18 mouse cellular contexts compared by ENCODE assay signal in genomic region chr4:44620241-44620640, GRCm38 (mm10).
DNase-seq lines count a peak whose midpoint lies in the region; ATAC-seq and TF ChIP-seq lines count a peak whose summit lies in the region.
"Had no signal": no experiment of that assay in that cellular context is flagged by ENCODE, and none has a peak within 500 bp of the region (broad histone marks: within the 10 kb centered on the region; RNA-seq: fewer than 3 reads in every experiment).

No protein-coding gene starts in this region.

- no peaks in the 10 kb centered on the region for H3K27me3 ChIP-seq in intestine, postnatal 0 days (replicated peaks; ENCODE audit: control insufficient read depth, insufficient read depth, low read length)
- no peaks in the 10 kb centered on the region for H3K27me3 ChIP-seq in intestine, embryonic 15.5 days (replicated peaks)
- H3K27me3 ChIP-seq in midbrain, embryonic 11.5 days (ENCODE audit: control insufficient read depth, insufficient read depth, low read length) = no peaks in the 10 kb centered on the region
- H3K27me3 ChIP-seq in midbrain, embryonic 15.5 days (replicated peaks) = no peaks in the 10 kb centered on the region
- H3K27me3 ChIP-seq in MEL (ENCODE audit: control insufficient read depth in 1 of 2, insufficient read depth in 2 of 2, low read length in 2 of 2) = no peaks in the 10 kb centered on the region; a peak in 1 of 4 replicates
- H3K27me3 ChIP-seq: embryonic facial prominence, embryonic 13.5 days; hindbrain, embryonic 12.5 days; lung, embryonic 15.5 days had no signal

- H3K79me2 ChIP-seq in MEL (ENCODE audit: control insufficient read depth, insufficient read depth, low read length, poor library complexity) = no peaks in the 10 kb centered on the region

- no peak overlapping the region for H3K4me3 ChIP-seq in intestine, postnatal 0 days (ENCODE audit: low read depth, low read length)
- H3K4me3 ChIP-seq in intestine, embryonic 15.5 days (replicated peaks) = no peak overlapping the region
- H3K4me3 ChIP-seq in midbrain, embryonic 11.5 days (ENCODE audit: low read depth, low read length) = no peak overlapping the region
- no peak overlapping the region for H3K4me3 ChIP-seq in midbrain, embryonic 15.5 days
- no peak overlapping the region for H3K4me3 ChIP-seq in MEL (ENCODE audit: control insufficient read depth in 1 of 2, insufficient read depth in 1 of 2, low read depth in 2 of 2, low read length in 2 of 2)
- H3K4me3 ChIP-seq: embryonic facial prominence, embryonic 13.5 days; hindbrain, embryonic 12.5 days; lung, embryonic 15.5 days had no signal

- H3K4me2 ChIP-seq in intestine, postnatal 0 days (replicated peaks; ENCODE audit: low read depth) = no peak overlapping the region
- no peak overlapping the region for H3K4me2 ChIP-seq in intestine, embryonic 15.5 days (replicated peaks)
- no peak overlapping the region for H3K4me2 ChIP-seq in midbrain, embryonic 11.5 days
- H3K4me2 ChIP-seq in midbrain, embryonic 15.5 days = no peak overlapping the region
- H3K4me2 ChIP-seq: embryonic facial prominence, embryonic 13.5 days; hindbrain, embryonic 12.5 days; lung, embryonic 15.5 days had no signal

- TF ChIP-seq RAD21 in MEL (IDR thresholded peaks at IDR 0.05; ENCODE audit: low read depth, low read length) = no peak; the same call in 1 of the 2 replicates

- H3K27ac ChIP-seq in intestine, postnatal 0 days (ENCODE audit: low read depth, low read length) = no peak overlapping the region
- no peak overlapping the region for H3K27ac ChIP-seq in intestine, embryonic 15.5 days
- no peak overlapping the region for H3K27ac ChIP-seq in midbrain, embryonic 11.5 days (ENCODE audit: low read depth, low read length)
- no peak overlapping the region for H3K27ac ChIP-seq in midbrain, embryonic 15.5 days
- no peak overlapping the region for H3K27ac ChIP-seq in MEL (ENCODE audit: control insufficient read depth, low read depth, low read length)
- H3K27ac ChIP-seq: embryonic facial prominence, embryonic 13.5 days; hindbrain, embryonic 12.5 days; lung, embryonic 15.5 days had no signal

- no peaks in the 10 kb centered on the region for H3K36me3 ChIP-seq in intestine, postnatal 0 days (ENCODE audit: control insufficient read depth, insufficient read depth)
- no peaks in the 10 kb centered on the region for H3K36me3 ChIP-seq in intestine, embryonic 15.5 days
- no peaks in the 10 kb centered on the region for H3K36me3 ChIP-seq in midbrain, embryonic 11.5 days (ENCODE audit: control insufficient read depth, insufficient read depth, low read length)
- no peaks in the 10 kb centered on the region for H3K36me3 ChIP-seq in midbrain, embryonic 15.5 days (replicated peaks)
- H3K36me3 ChIP-seq in MEL (ENCODE audit: control insufficient read depth in 1 of 2, insufficient read depth in 2 of 2, low read length in 2 of 2) = no peaks in the 10 kb centered on the region
- H3K36me3 ChIP-seq: embryonic facial prominence, embryonic 13.5 days; hindbrain, embryonic 12.5 days; lung, embryonic 15.5 days had no signal

- DNase-seq in midbrain, embryonic 11.5 days (ENCODE audit: low spot score, missing footprints) = peak; percentile 49
- peak; percentile 2 for DNase-seq in MEL (ENCODE audit: low read depth, low spot score)
- no peak for DNase-seq in natural killer cell, adult 2 months (ENCODE audit: low spot score in 2 of 2)
- DNase-seq: adrenal gland, postnatal 10 days; cerebellum, adult 8-10 months; kidney, adult 11 months; kidney, postnatal 10 days; layer of hippocampus, adult 9-11 months; midbrain, embryonic 14.5 days; thymus, postnatal 36 days had no signal

- TF ChIP-seq CTCF in intestine, postnatal 0 days (IDR thresholded peaks at IDR 0.05; ENCODE audit: low read depth) = 0 out of 2 replicates have a peak, but pooled peaks have one; percentile 13
- TF ChIP-seq CTCF in MEL (IDR thresholded peaks at IDR 0.05 in 2 of 3, conservative IDR thresholded peaks at IDR 0.05 in 1 of 3; ENCODE audit: control insufficient read depth in 1 of 3, insufficient read depth in 1 of 3, low read depth in 2 of 3, low read length in 3 of 3, poor library complexity in 1 of 3, severe bottlenecking in 1 of 3) = peak; percentile 32 to 37 (median 35)

- H3K4me1 ChIP-seq in intestine, postnatal 0 days (replicated peaks; ENCODE audit: control insufficient read depth, insufficient read depth, low read length) = no peaks in the 10 kb centered on the region
- H3K4me1 ChIP-seq in intestine, embryonic 15.5 days (replicated peaks) = no peaks in the 10 kb centered on the region
- no peaks in the 10 kb centered on the region for H3K4me1 ChIP-seq in midbrain, embryonic 11.5 days (ENCODE audit: control insufficient read depth, insufficient read depth, low read length)
- H3K4me1 ChIP-seq in midbrain, embryonic 15.5 days = peaks cover 9% of the 10 kb centered on the region
- H3K4me1 ChIP-seq in MEL (ENCODE audit: control insufficient read depth in 1 of 2, insufficient read depth in 2 of 2, low read length in 2 of 2) = no peaks in the 10 kb centered on the region
- H3K4me1 ChIP-seq: embryonic facial prominence, embryonic 13.5 days; lung, embryonic 15.5 days had no signal

- H3K9me3 ChIP-seq in intestine, postnatal 0 days (ENCODE audit: control insufficient read depth) = no peaks in the 10 kb centered on the region
- no peaks in the 10 kb centered on the region for H3K9me3 ChIP-seq in intestine, embryonic 15.5 days
- H3K9me3 ChIP-seq in midbrain, embryonic 11.5 days (ENCODE audit: control insufficient read depth, low read length) = no peaks in the 10 kb centered on the region
- no peaks in the 10 kb centered on the region for H3K9me3 ChIP-seq in midbrain, embryonic 15.5 days
- no peaks in the 10 kb centered on the region for H3K9me3 ChIP-seq in MEL (replicated peaks; ENCODE audit: insufficient read depth, low read length)
- H3K9me3 ChIP-seq: hindbrain, embryonic 12.5 days; lung, embryonic 15.5 days had no signal

- H3K9ac ChIP-seq in intestine, postnatal 0 days (ENCODE audit: low read depth, low read length) = no peak overlapping the region
- H3K9ac ChIP-seq in intestine, embryonic 15.5 days = no peak overlapping the region
- no peak overlapping the region for H3K9ac ChIP-seq in midbrain, embryonic 11.5 days (ENCODE audit: low read length)
- H3K9ac ChIP-seq in midbrain, embryonic 15.5 days = no peak overlapping the region
- no peak overlapping the region for H3K9ac ChIP-seq in MEL (ENCODE audit: control insufficient read depth, low read depth, low read length, poor library complexity, severe bottlenecking)
- H3K9ac ChIP-seq: embryonic facial prominence, embryonic 13.5 days; hindbrain, embryonic 12.5 days; lung, embryonic 15.5 days had no signal

- TF ChIP-seq POLR2A in MEL (IDR thresholded peaks at IDR 0.05; ENCODE audit: control insufficient read depth in 1 of 2, insufficient read depth in 1 of 2, low read depth in 1 of 2, low read length in 2 of 2, poor library complexity in 1 of 2) = no peak

- no peak for ATAC-seq in intestine, postnatal 0 days
- no peak for ATAC-seq in intestine, embryonic 15.5 days
- no peak for ATAC-seq in midbrain, embryonic 11.5 days (ENCODE audit: low FRiP score)
- no peak for ATAC-seq in midbrain, embryonic 15.5 days (replicated peaks)
- no peak for ATAC-seq in frontal cortex, adult (ENCODE audit: low TSS enrichment)
- ATAC-seq: forebrain, embryonic 16.5 days had no signal

- TF ChIP-seq EP300 in MEL (IDR thresholded peaks at IDR 0.05; ENCODE audit: low read depth in 1 of 2, low read length in 2 of 2) = no peak

- 91% methylated on average over 5 of the region's 5 CpGs for WGBS in intestine, postnatal 0 days
- WGBS in intestine, embryonic 15.5 days = 98% methylated on average over 5 of the region's 5 CpGs
- 94% methylated on average over 5 of the region's 5 CpGs for WGBS in midbrain, embryonic 11.5 days
- 98% methylated on average over 5 of the region's 5 CpGs for WGBS in midbrain, embryonic 15.5 days

TF ChIP-seq in MEL, 35 proteins besides CTCF, POLR2A, EP300 and RAD21:
- TF ChIP-seq SMC3 (IDR thresholded peaks at IDR 0.05; ENCODE audit: low read depth, low read length) = peak; percentile 29
- TF ChIP-seq HCFC1 (IDR thresholded peaks at IDR 0.05; ENCODE audit: low read depth, low read length) = no peak

Comparison
In these comparisons a context has a peak if more than half of its experiments do, and no peak if none do; other contexts are left out.
1. DNase-seq: peak in midbrain, embryonic 11.5 days (single experiment) and MEL (single experiment); none in natural killer cell, adult 2 months (0 of 2).